Mouse (Mus musculus): ENCODE data around the gene Ldhc. TPM values are rescaled to one million over a fixed set of nuclear protein-coding genes. Genes with fewer than 3 reads are reported as not detected.
A peak's percentile ranks its signal among the peaks of the same experiment; 100 is the strongest.

Gene Ldhc
- total RNA-seq, 2 experiments from 2014 or later = not detected

DNA sequence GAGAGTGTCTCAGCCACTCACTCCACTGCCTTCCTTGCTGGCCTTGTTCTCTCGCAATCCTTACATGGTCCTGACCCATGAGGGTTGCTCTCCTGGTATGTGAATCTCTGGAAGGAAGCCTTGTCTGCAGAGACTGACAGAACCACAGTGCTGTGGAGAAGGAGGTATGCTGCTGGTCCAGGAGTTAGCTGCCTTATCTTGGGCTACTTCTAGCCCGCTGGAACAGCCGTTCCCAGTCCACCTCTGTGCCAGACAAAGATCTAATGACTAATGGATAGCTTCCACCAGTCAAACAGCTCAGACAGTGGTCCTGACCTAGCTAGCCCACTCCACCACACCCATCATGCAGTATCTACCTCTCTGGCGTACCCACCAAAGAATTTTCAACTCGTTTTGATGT lies 24.6 kb upstream of the Ldhc start:
- Histone ChIP-seq H3K4me3 (no peak overlapping the region), H3K27ac (no peak overlapping the region)
- DNase-seq (ENCODE audit: low spot score in 2 of 2) = no peak
- TF ChIP-seq CTCF (conservative IDR thresholded peaks at IDR 0.05) = no peak

DNA sequence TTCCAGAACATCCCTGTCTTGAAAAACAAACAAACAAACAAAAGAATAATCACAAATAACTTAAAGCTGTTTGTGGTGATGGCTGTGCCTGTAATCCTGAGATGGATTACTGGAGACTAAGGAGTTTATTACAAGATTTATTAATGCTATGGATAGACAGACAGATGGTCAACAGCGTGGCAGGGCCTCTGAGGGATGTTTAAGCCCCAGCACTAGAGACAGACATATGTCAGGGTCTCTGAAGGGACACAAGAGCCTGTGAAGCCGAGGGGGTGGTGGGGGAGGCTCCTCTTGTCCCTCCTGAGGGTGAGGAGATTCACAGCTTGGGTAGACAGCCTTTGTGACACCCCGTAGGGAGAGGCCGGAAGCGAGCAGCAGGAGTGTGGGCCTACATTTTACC lies 23.9 kb upstream of the Ldhc start:
- Histone ChIP-seq H3K4me3 (no peak overlapping the region), H3K27ac (peak overlapping the region; percentile 93; the same call in 1 of the 2 replicates)
- DNase-seq (ENCODE audit: low spot score in 2 of 2) = no peak
- TF ChIP-seq CTCF (conservative IDR thresholded peaks at IDR 0.05) = no peak

DNA sequence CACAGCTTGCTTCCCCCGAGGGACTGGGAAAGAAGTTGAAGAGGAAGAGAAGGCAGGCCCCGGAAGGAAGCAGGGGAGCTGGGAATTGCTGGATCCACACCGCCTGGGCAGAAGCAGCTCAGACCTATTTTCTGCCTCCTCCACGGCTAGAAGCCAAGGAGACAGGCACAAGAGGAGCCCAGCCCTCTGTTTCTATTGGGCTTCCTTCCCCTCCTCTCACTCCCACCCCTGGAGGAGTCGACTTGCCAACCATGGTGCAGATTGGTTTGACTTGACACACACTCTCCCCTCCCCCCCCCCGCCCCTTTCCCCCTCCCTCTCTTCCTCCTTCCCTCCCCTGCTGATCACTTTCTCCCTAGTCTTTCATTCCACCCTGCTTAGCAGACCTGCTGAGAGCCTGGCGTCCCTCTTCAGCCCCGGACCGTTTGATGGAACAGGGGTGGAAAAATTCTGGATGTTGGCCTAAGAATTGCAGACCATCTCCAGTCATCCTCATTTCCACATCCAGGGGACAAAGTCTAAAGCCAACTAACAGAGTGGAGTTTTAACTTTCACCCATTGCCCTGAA lies 22.8 kb upstream of the Ldhc start:
- Histone ChIP-seq H3K4me3 (no peak overlapping the region), H3K27ac (peak overlapping the region; percentile 93)
- no peak for TF ChIP-seq CTCF (conservative IDR thresholded peaks at IDR 0.05)
- DNase-seq (ENCODE audit: low spot score in 2 of 2) = peak in 1 of 2 experiments; percentile 50

DNA sequence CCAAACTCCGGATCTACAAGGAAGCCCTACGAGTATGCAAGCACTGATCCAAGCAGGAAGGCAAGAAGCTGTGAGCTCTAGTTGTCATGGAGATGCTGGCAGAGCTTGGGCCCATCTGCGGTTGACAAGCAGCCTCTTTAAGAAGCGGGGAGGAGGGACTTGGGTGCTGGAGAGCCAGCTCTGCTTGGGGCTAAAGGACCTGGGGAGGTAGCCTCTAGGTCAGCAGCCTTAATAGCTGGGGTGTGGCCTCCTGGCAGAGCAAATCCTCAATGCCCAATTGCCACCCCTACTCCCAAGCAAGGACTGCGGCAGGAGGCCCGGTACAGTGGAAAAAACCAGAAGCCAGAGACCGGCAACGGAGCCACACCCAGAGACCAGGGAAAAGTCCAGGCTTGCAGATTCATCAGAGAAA lies 22.1 kb upstream of the Ldhc start:
- Histone ChIP-seq H3K4me3 (peak overlapping the region; percentile 3; the same call in 1 of the 2 replicates), H3K27ac (peak overlapping the region; percentile 93)
- peak; percentile 68 to 88 for DNase-seq (ENCODE audit: low spot score in 2 of 2)
- no peak for TF ChIP-seq CTCF (conservative IDR thresholded peaks at IDR 0.05)

DNA sequence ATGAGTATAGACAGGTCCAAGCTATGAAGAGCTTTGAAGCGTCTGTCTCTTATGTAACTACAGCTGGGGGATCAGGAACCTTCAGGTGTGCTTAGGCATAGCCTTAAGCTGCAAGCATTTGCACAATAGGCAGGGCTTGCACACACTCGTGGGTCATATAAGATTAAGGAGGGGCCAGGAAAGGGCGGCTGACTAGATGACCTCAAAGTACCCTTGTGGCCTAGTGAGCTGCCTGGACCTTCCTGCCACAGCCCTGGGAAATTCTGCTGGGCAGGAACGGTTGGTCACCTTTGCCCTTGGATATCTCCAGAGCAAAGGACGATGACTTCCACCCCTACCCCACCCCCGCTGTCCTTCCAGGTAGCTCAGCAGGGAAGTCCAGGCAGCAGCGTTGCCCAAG lies 21.6 kb upstream of the Ldhc start:
- H3K4me3 ChIP-seq = peak overlapping the region; percentile 3; the same call in 1 of the 2 replicates
- H3K27ac ChIP-seq = peak overlapping the region; percentile 93
- DNase-seq (ENCODE audit: low spot score in 2 of 2) = no peak
- no peak for TF ChIP-seq CTCF (conservative IDR thresholded peaks at IDR 0.05)

DNA sequence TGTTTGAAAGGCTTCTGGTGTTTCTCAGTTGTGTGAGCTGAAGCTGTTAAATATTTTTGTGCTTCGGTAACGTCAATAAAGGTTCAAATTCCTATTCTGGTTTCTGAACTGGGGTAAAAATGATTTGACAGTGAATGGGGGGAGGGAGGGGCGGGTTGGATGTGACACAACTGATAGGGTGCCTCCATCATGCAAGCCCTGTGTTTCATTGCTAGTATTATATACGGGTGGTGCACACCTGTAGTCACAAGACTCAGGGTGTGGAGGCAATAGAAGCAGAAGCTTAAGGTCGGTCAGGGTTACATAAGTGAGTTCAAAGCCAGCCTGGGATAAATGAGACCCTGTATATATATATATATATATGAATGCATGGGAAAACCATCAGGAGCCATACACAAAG lies 21.1 kb upstream of the Ldhc start:
- TF ChIP-seq CTCF (conservative IDR thresholded peaks at IDR 0.05) = no peak
- H3K27ac ChIP-seq = peak overlapping the region; percentile 93
- no peak for DNase-seq (ENCODE audit: low spot score in 2 of 2)

DNA sequence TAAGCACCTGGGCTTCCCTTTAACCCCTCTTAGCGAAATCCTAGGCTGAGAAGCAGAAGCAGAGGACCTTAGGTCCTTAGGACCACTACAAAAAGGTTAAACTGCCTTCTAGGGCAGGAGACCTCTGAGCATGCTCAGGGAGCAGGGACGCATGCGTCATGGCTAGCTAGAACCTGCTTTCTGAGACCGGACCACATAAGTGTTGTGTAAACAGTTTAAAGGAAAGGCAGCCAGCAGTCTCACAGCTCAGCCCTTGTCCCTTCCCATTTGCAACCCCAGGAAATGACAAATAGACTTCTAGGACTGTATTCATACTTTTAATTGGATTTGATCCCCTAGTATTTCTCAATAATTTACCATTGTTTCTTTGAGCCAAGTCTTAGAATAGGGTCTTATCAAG lies 20.7 kb upstream of the Ldhc start:
- Histone ChIP-seq H3K4me3 (no peak overlapping the region), H3K27ac (no peak overlapping the region)
- no peak for DNase-seq (ENCODE audit: low spot score in 2 of 2)
- TF ChIP-seq CTCF (conservative IDR thresholded peaks at IDR 0.05) = no peak

More for the DNA sequence above, 21.1 kb upstream of the Ldhc start:
- no peak overlapping the region for H3K4me3 ChIP-seq

DNA sequence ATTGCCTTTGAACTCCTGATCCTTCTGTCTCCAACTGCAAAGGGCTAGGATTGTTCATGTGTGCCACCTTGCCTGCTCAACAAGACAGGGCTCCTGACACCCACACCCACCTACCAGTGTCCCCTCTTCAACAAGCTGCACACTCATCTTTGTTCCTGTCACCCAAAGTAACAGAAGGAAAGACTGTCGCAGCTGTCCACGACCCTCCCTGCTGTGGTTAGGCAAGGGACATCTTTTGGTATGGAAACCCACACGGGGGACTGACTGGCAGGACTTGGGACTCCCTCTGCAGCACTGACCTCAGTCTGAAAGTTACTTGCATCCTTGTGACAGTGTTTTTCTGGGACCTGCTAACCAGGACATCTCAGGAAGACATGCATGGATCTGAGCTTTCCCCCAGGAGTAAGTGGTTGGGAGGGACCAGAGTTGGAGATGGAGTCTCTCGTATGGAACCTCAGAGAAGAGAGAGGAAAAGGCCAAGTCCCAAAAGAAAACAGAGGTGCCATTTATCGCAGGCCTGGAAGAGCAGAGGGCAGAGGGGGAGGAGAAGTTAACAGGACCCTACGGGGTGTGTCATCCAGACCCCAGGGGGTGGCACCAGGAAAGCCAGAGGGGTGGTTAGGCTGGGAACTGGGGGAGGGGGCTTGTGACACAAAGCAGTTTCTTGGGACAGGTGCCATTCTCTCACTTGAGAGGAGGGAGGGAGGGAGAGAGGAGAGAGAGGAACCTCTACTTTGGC lies 20.0 kb upstream of the Ldhc start, which contains the start of gene Ldha:
Ldha (plus strand) TSS at position 689 of the 739 bp plus-strand sequence.
- H3K4me3 ChIP-seq = no peak within 1 kb of the TSS
- H3K27ac ChIP-seq = no peak within 1 kb of the TSS
- TF ChIP-seq CTCF (conservative IDR thresholded peaks at IDR 0.05) = no peak
- no peak for DNase-seq (ENCODE audit: low spot score in 2 of 2)

DNA sequence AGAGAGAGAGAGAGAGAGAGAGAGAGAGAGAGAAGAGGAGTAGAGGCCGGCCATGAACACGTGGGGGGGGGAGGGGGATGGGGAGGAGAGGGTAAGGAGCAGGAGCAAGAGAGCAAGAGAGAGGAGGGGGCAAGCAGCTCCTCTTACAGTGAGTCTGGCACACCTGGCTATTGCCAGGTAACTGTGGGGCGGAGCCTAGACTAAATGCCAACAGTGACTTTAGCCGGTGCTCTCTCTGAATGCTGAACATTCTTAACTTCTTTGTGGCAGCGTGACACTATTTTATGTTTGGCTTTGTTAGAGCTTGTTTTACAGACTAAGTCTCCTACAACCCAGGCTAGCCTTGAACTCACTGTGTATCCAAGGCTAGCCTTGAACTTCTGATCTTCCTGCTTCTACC lies 18.7 kb upstream of the Ldhc start:
- Histone ChIP-seq H3K4me3 (no peak overlapping the region), H3K27ac (no peak overlapping the region)
- no peak for DNase-seq (ENCODE audit: low spot score in 2 of 2)
- no peak for TF ChIP-seq CTCF (conservative IDR thresholded peaks at IDR 0.05)

DNA sequence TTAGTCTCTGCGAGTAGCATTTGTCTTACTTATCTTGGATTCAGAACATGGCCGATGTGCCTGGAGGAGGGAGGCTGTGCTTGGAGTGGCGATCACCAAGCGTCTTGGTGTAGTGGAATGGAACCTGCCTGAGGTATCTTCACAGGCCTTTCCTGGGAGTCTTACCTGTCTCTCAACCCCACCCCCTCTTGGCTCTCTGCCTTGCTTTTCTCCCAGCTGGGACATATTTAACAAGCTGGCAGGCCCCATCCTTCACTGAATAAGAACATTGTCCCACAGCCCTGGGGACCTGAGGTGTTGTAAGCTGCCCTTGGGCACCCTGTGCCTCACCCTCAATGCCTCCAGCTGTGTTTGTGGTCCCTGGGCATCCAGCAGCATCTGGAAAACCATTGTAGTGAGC lies 17.4 kb upstream of the Ldhc start:
- H3K27ac ChIP-seq = no peak overlapping the region
- DNase-seq (ENCODE audit: low spot score in 2 of 2) = no peak
- H3K4me3 ChIP-seq = no peak overlapping the region
- no peak for TF ChIP-seq CTCF (conservative IDR thresholded peaks at IDR 0.05)

DNA sequence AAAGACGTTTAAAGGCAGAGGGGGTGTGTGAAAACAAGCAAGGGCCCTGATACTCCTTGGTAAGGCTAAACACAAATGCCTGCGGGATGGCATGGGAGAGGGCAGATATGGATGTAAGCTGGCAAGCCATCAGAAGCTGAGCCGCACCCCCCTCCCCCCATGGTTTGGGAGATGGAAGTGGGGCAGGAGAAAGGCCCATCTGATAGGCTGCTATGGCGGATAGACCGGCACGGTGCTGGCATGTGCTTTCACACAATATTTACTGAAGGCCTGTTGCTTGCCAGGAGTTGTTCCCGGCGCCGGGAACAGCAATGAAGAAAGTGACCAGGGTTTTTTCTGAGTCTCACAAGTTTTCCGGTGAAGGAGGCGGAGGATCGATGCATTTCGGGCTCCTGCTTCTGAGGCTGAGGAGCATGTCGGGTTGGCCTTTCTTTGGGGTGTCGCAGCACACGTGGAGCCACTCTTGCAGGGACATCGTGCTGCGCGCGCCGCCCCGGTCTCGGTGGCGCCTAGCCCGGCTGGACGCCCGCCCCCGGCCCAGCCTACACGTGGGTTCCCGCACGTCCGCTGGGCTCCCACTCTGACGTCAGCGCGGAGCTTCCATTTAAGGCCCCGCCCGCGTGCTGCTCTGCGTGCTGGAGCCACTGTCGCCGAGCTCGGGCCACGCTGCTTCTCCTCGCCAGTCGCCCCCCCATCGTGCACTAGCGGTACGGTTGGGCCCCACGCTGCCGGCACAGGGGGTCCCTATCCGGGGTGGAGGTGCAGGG lies 15.6 kb upstream of the Ldhc start:
- H3K27ac ChIP-seq = peak overlapping the region; percentile 97
- DNase-seq (ENCODE audit: low spot score in 2 of 2) = peak; percentile 90 to 91
- no peak; the same call in 1 of the 2 replicates for TF ChIP-seq CTCF (conservative IDR thresholded peaks at IDR 0.05)
- H3K4me3 ChIP-seq = peak overlapping the region; percentile 87

DNA sequence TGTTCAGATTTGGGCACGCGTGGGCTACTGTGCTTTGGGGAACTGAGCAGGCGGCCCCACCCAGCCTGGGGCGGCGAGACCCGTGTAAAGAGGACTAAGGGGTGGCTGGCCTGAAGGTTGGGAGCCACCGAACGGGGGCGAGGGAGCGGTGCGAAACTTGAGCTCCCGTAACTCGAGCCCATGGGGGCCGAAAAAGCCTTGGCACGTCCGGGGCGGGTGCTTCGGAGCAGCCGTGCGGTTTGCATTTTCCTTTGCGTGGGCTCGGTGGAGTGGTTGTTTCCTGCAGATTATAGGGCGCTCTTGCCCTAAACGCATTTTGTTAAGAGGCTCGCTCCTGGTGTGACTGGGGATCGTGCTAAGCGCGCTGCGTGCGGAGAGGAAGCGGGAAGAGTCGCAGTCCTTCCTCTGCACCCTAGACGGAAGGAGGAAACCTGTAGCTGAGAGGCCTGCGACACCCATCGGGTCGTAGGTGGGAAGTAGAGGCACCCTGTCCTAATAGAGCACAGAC lies 15.0 kb upstream of the Ldhc start:
- no peak for TF ChIP-seq CTCF (conservative IDR thresholded peaks at IDR 0.05)
- Histone ChIP-seq H3K27ac (peak overlapping the region; percentile 97), H3K4me3 (peak overlapping the region; percentile 87)
- peak in 1 of 2 experiments; percentile 42 for DNase-seq (ENCODE audit: low spot score in 2 of 2)

All from layer of hippocampus, adult 2 months (tissue).